Mouse (Mus musculus) heart, postnatal 0 days (tissue): ENCODE results near the gene Wwp2.

Experiments used
- CTCF ChIP-seq: IDR thresholded peaks from 2 replicates; pipeline ENCODE4 v1.5.1; 2016; ENCODE audit warnings: antibody characterized with exemption, control low read depth, low read depth
- EP300 ChIP-seq: IDR thresholded peaks from 2 replicates; pipeline ENCODE4 v1.6.1; 2016; ENCODE audit warnings: antibody characterized with exemption, low read depth

DNA sequence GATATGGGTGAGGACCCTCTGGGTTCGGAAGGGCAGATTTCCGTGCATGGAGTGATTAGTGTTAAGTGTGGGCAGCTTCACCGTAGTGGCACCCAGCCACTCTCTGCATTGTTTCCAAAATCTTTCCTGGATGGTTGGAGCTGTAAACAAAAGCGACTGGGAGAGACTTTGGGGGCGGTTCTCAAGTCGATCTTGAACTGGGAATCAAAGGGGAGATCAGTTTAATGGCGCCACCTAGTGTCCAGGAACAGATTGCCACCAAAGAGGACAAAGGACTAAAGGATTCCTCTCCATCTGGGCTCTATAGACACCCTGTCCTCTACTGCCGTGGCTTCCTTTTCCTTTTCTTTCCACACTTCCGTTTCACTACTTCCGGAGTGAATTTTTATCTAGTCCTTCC is 140.5 kb downstream of the Wwp2 start:
- TF ChIP-seq CTCF (peak; percentile 85), EP300 (no peak)
